Mouse (Mus musculus): ENCODE measurements around the gene Soat2. TPM values are rescaled to one million over a fixed set of nuclear protein-coding genes. Genes with fewer than 3 reads are reported as not detected.
A peak's percentile ranks its signal among the peaks of the same experiment; 100 is the strongest.

The Soat2 gene
- polyA plus RNA-seq, 1 experiment from 2014 or later, result 0.14 TPM

DNA sequence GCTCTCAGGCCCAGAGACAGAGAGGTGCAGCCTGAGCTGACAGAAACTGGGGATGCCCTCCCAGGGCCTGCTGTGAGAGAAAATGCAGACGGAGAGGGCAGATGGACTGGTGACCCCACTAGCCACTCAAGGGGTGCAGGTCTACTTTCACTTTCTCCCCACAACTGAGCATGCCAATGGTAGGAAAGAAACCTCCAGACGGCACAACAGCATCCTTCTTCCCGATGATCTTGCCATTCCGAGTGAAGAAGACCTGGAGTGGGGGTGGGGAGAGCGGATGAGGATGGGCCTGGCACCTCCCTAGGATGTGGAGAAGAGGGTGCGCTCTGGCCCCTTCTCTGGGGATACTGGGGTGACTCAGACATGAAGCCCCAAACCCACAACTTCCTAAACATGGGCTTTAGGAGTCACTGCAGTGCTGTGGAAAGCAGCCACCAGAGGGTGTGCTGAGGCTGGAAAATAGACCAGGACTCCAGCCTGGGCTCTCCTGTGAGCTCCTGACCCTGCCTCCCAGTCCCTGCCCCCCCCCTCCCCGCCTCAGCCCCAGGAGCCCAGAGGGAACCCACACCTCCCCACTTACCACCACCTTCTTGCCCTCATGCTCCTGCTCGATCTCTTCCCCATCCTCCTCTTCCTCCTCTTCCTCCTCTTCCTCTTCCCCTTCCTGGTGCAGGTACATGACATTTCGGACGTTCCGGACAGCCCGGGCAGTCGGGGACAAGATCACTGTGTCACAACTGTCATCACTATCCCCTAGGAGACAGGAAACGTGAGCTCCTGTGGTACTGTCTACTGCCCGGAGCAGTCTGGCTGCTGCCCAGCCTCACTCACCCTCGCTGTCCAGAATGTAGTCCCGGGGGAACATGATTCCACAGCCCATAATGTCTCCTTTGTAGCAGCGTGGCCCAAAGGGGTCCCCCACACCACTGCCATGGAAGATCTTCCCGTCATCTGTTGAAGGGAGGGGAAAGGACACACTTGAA is 32.6 kb upstream of the Soat2 start:
- no peak overlapping the region for H3K27ac ChIP-seq (replicated peaks)
- no peak overlapping the region for H3K9ac ChIP-seq (replicated peaks)
- no peak overlapping the region for H3K4me2 ChIP-seq (replicated peaks)
- no peaks in the 10 kb centered on the region for H3K9me3 ChIP-seq
- H3K4me1 ChIP-seq, result no peaks in the 10 kb centered on the region
- no peak overlapping the region for H3K4me3 ChIP-seq
- ATAC-seq (ENCODE audit: low FRiP score, low read depth), result no peak
- WGBS, result 78% methylated on average over 19 of the region's 19 CpGs
- H3K27me3 ChIP-seq, result no peaks in the 10 kb centered on the region
- peaks cover 71% of the 10 kb centered on the region for H3K36me3 ChIP-seq

DNA sequence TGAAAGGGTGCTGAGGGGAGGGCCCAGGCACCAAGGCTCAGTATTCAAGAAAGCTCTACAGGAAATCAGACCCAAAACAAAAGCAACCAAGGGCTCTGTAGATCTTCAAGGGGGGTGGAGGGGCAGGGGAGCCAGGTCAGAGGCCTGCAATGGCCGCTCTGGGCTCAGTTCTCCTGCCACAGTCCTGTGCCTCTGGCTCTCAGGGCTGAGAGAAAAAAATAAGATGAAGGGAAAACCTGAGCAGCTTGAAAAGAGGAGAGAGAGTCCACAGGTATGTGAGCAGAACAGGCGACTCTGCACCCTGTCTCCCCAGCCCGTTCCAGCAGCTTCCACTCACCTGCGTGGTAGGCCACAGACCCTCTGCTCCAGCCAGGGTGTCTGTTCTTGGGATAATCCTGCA is 31.7 kb upstream of the Soat2 start:
- no peaks in the 10 kb centered on the region for H3K27me3 ChIP-seq
- H3K9ac ChIP-seq (replicated peaks), result no peak overlapping the region
- no peaks in the 10 kb centered on the region for H3K9me3 ChIP-seq
- no peaks in the 10 kb centered on the region for H3K4me1 ChIP-seq
- no peak for ATAC-seq (ENCODE audit: low FRiP score, low read depth)
- H3K36me3 ChIP-seq, result peaks cover 72% of the 10 kb centered on the region
- WGBS, result 82% methylated on average over 4 of the region's 4 CpGs
- no peak overlapping the region for H3K4me3 ChIP-seq
- no peak overlapping the region for H3K27ac ChIP-seq (replicated peaks)
- H3K4me2 ChIP-seq (replicated peaks), result no peak overlapping the region

DNA sequence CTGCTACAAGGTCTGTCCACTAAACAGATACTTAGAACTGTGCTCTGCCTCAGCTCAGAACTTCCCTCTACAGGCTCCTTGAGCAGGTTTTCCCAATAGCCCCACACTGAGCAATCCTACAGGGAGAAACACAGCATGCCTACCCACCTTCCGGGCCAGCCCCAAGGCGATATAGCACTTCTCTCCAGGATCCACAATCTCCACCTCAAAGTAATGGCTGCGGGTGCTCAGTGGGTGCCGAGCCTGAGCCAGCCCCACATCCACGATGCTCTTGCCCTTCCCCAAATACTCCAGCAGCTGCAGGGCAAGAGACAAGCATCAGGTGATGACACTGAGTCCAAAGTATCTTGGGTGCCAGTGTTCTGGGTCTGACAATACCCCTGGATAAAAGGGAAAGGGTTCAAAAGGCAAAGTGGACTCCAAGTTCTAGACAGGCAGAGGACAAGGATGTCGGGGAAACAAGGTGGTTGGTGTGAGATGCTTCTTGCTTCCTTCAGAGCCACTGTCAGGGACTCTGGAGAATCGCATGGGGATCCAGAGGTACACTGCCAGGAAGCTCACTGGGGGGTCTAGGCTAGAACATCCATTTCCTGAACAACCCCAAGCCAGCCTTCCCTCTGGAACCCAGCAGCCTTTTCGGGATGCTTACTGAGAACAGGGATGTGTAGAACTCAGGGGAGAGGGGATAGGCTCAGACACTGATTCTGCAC is 31.1 kb upstream of the Soat2 start:
- no peaks in the 10 kb centered on the region for H3K4me1 ChIP-seq
- H3K27me3 ChIP-seq, result no peaks in the 10 kb centered on the region
- peaks cover 74% of the 10 kb centered on the region for H3K36me3 ChIP-seq
- ATAC-seq (ENCODE audit: low FRiP score, low read depth), result no peak
- H3K27ac ChIP-seq (replicated peaks), result no peak overlapping the region
- no peak overlapping the region for H3K9ac ChIP-seq (replicated peaks)
- WGBS, result 81% methylated on average over 8 of the region's 8 CpGs
- H3K9me3 ChIP-seq, result no peaks in the 10 kb centered on the region
- H3K4me2 ChIP-seq (replicated peaks), result no peak overlapping the region
- no peak overlapping the region for H3K4me3 ChIP-seq

DNA sequence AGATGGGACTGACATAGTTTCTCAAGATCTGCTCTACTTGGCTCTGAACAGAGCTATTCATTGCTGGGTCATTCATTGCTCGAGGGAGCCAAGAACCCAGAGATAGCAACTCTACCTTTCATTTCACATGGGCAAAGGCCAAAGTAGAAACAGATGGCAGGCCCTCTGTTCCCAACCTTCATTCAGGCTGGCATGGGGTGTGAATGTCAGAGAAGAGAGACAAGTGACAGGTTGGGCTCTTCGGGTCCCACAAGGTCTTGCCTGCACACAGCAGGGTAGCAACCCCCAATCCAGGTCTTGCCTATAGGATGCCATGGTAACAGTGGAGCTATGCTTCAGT is 30.5 kb upstream of the Soat2 start:
- no peak for ATAC-seq (ENCODE audit: low FRiP score, low read depth)
- WGBS, result 69% methylated on average over 2 of the region's 2 CpGs

GRCm38 (mm10) chr15:102120530-102120929 is 29.8 kb upstream of the Soat2 start:
- Histone ChIP-seq H3K9ac (replicated peaks) (no peak overlapping the region), H3K27me3 (no peaks in the 10 kb centered on the region), H3K9me3 (no peaks in the 10 kb centered on the region), H3K4me1 (no peaks in the 10 kb centered on the region), H3K36me3 (peaks cover 81% of the 10 kb centered on the region), H3K4me2 (replicated peaks) (no peak overlapping the region), H3K27ac (replicated peaks) (no peak overlapping the region), H3K4me3 (no peak overlapping the region)
- no peak for ATAC-seq (ENCODE audit: low FRiP score, low read depth)
- WGBS, result 91% methylated on average over 5 of the region's 5 CpGs

More for the DNA sequence above, 30.5 kb upstream of the Soat2 start:
- H3K9ac ChIP-seq (replicated peaks), result no peak overlapping the region
- no peaks in the 10 kb centered on the region for H3K4me1 ChIP-seq
- no peaks in the 10 kb centered on the region for H3K27me3 ChIP-seq
- peaks cover 79% of the 10 kb centered on the region for H3K36me3 ChIP-seq
- no peak overlapping the region for H3K4me3 ChIP-seq
- no peak overlapping the region for H3K4me2 ChIP-seq (replicated peaks)
- H3K27ac ChIP-seq (replicated peaks), result no peak overlapping the region
- H3K9me3 ChIP-seq, result no peaks in the 10 kb centered on the region

- peaks cover 78% of the 10 kb centered on the region for H3K36me3 ChIP-seq
- no peak for ATAC-seq (ENCODE audit: low FRiP score, low read depth)
- WGBS, result 85% methylated on average over 2 of the region's 2 CpGs
- H3K4me3 ChIP-seq, result no peak overlapping the region
- no peaks in the 10 kb centered on the region for H3K9me3 ChIP-seq
- H3K4me1 ChIP-seq, result no peaks in the 10 kb centered on the region
- no peak overlapping the region for H3K4me2 ChIP-seq (replicated peaks)
- no peak overlapping the region for H3K27ac ChIP-seq (replicated peaks)
- H3K27me3 ChIP-seq, result no peaks in the 10 kb centered on the region
- H3K9ac ChIP-seq (replicated peaks), result no peak overlapping the region
Measured at GRCm38 (mm10) chr15:102126303-102126702, 24.0 kb upstream of the Soat2 start.

DNA sequence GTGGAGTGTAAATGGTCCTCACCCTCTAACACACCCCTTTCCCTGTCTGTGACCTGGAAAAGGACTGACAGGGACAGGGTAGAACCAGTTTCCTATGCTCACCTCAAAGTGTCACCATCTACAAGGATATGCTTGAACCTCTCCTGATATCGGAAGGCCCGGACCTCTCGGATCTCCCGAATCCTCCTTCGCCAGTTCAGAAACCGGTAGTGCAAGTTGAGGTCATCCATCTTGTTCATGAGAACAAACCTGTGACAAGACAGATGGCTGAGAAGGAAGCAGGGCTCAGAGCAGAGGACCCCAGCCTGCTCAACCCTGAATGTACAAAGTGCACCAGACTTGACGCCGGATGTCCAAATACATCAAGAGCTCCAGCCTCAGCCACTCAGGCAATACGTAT is 17.0 kb upstream of the Soat2 start:
- Histone ChIP-seq H3K4me1 (peaks cover 17% of the 10 kb centered on the region), H3K27me3 (no peaks in the 10 kb centered on the region), H3K36me3 (peaks cover 47% of the 10 kb centered on the region), H3K4me2 (replicated peaks) (no peak overlapping the region), H3K4me3 (no peak overlapping the region), H3K9ac (replicated peaks) (no peak overlapping the region), H3K9me3 (no peaks in the 10 kb centered on the region), H3K27ac (replicated peaks) (no peak overlapping the region)
- ATAC-seq (ENCODE audit: low FRiP score, low read depth), result no peak
- 91% methylated on average over 9 of the region's 9 CpGs for WGBS

GRCm38 (mm10) chr15:102134709-102135108 is 15.6 kb upstream of the Soat2 start:
- ATAC-seq (ENCODE audit: low FRiP score, low read depth), result no peak
- H3K27me3 ChIP-seq, result no peaks in the 10 kb centered on the region
- 93% methylated on average over 2 of the region's 2 CpGs for WGBS
- peak overlapping the region; percentile 72 for H3K4me2 ChIP-seq (replicated peaks)
- no peak overlapping the region for H3K9ac ChIP-seq (replicated peaks)
- peaks cover 17% of the 10 kb centered on the region for H3K4me1 ChIP-seq
- H3K9me3 ChIP-seq, result no peaks in the 10 kb centered on the region
- H3K36me3 ChIP-seq, result peaks cover 36% of the 10 kb centered on the region
- peak overlapping the region; percentile 86 for H3K4me3 ChIP-seq
- no peak overlapping the region for H3K27ac ChIP-seq (replicated peaks)

- Histone ChIP-seq H3K4me3 (peak overlapping the region; percentile 86), H3K36me3 (peaks cover 27% of the 10 kb centered on the region), H3K27ac (replicated peaks) (peak overlapping the region; percentile 84), H3K4me2 (replicated peaks) (peak overlapping the region; percentile 72), H3K9ac (replicated peaks) (peak overlapping the region; percentile 87), H3K9me3 (no peaks in the 10 kb centered on the region), H3K27me3 (no peaks in the 10 kb centered on the region), H3K4me1 (peaks cover 17% of the 10 kb centered on the region)
- 5% methylated on average over 26 of the region's 35 CpGs for WGBS
- ATAC-seq (ENCODE audit: low FRiP score, low read depth), result peak; percentile 84
Measured at GRCm38 (mm10) chr15:102135522-102136128, 14.7 kb upstream of the Soat2 start.

DNA sequence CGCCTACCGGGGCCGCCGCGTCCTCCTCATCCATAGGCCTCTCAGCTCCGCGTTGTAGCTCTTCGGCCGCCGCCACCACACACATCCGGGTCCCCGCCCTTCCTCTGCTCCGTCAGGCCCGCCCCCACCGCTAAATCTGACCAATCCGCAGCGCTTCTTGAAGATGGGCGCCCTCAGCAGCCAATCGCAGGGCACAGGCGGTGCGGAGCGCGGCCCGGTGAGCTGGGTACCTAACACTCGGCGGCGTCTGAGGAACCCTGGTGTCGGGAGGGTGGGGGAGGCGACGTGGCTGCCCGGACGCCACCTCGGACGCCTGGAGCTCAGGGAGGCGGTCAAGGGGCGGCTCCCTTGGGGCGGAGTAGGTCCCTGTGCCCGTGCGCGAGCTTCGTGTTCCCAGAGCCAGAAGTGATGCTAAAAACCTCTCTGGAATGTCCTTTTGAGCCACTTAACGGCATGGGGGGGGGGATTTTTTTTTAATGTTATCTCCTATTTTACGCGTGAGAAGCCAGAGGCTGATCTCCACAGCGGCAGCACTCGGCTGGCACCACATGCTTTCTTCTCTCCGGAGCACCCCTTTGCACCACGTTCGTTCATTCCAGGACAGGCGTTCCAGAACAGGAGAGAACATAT is 14.1 kb upstream of the Soat2 start, which contains the start of gene Spryd3:
Gene Spryd3, minus strand, starts transcription at position 106 of the 630 bp plus-strand sequence.
- Histone ChIP-seq H3K9ac (replicated peaks) (peak within 1 kb of the TSS; percentile 87), H3K36me3 (peaks cover 21% of the 10 kb centered on the region), H3K4me1 (peaks cover 17% of the 10 kb centered on the region), H3K27me3 (no peaks in the 10 kb centered on the region), H3K9me3 (no peaks in the 10 kb centered on the region), H3K4me3 (peak within 1 kb of the TSS; percentile 86), H3K27ac (replicated peaks) (peak within 1 kb of the TSS; percentile 84), H3K4me2 (replicated peaks) (peak within 1 kb of the TSS; percentile 72)
- WGBS, result under 1% methylated on average over 50 of the region's 50 CpGs
- peak; percentile 100 for ATAC-seq (ENCODE audit: low FRiP score, low read depth)

GRCm38 (mm10) chr15:102141120-102141519 is 9.2 kb upstream of the Soat2 start:
- 85% methylated on average over 5 of the region's 5 CpGs for WGBS
- H3K9ac ChIP-seq (replicated peaks), result no peak overlapping the region
- H3K27ac ChIP-seq (replicated peaks), result no peak overlapping the region
- ATAC-seq (ENCODE audit: low FRiP score, low read depth), result no peak
- peaks cover 17% of the 10 kb centered on the region for H3K4me1 ChIP-seq
- no peak overlapping the region for H3K4me2 ChIP-seq (replicated peaks)
- H3K9me3 ChIP-seq, result no peaks in the 10 kb centered on the region
- no peaks in the 10 kb centered on the region for H3K36me3 ChIP-seq
- peaks cover 46% of the 10 kb centered on the region for H3K27me3 ChIP-seq
- H3K4me3 ChIP-seq, result no peak overlapping the region
